Mouse (Mus musculus): ENCODE measurements around the gene Zfp609. TPM values are rescaled to one million over a fixed set of nuclear protein-coding genes. Genes with fewer than 3 reads are reported as not detected.
"Not testable (repeated sequence)": the region's sequence is repeated elsewhere in the genome, so short reads cannot be mapped to it uniquely, and the experiment has no call there.

Gene Zfp609
- total RNA-seq, 2 experiments from 2014 or later, result 18.4 to 21.1 TPM

GRCm38 (mm10) chr9:65785772-65786368, 41.5 kb downstream of the Zfp609 start:
- intact Hi-C loops (cut with DNase I), result no loop called here
- no peak for DNase-seq
- TF ChIP-seq CTCF (IDR thresholded peaks at IDR 0.05), result no peak
- Histone ChIP-seq H3K27ac (no peak overlapping the region), H3K4me3 (no peak overlapping the region)

DNA sequence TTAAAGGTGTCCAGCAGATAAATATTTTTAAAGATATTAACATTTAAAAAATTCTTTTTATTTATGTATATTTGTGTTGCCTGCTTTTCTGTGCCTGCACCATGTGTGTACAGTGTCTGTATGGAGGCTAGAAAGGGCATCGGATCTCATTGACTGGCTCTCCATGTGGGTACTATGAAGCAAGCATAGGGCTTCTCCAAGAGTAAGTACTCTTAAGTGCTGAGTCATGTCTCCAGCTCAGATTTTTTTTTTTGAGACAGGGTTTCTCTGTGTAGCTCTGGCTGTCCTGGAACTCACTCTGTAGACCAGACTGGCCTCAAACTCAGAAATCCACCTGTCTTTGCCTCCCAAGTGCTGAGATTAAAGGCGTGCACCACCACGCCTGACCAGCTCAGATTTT, 47.7 kb downstream of the Zfp609 start:
- intact Hi-C loops (cut with DNase I); H3K4me3 ChIP-seq; H3K27ac ChIP-seq; DNase-seq: not testable (repeated sequence)

DNA sequence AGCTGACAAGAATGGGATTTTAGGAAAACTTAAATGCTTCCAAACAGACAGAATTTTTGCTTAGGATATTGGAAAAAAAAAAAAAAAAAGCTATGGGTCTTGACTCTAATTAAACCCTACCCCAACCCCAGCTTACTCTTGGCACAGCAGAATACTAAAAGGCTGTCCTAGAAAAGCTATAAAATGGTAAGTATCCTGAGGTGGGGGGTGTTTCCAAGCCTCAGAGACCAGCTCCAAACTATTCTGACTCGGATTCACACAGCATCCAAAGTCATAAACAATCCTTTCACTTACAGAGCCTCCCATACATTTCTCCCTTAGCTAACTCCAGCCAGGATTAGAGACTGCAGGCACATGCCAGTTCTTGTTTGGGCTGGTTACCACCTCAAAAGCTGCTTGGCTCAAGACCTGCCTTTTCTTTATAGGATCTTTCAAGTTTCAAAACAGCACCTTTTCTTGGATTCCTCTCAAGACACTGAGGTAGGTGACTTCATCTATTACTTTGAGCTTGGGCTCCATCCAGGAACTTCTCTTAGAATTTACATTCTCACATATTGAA, 50.4 kb downstream of the Zfp609 start:
- H3K27ac ChIP-seq, result no peak overlapping the region
- intact Hi-C loops (cut with DNase I), result no loop called here

DNA sequence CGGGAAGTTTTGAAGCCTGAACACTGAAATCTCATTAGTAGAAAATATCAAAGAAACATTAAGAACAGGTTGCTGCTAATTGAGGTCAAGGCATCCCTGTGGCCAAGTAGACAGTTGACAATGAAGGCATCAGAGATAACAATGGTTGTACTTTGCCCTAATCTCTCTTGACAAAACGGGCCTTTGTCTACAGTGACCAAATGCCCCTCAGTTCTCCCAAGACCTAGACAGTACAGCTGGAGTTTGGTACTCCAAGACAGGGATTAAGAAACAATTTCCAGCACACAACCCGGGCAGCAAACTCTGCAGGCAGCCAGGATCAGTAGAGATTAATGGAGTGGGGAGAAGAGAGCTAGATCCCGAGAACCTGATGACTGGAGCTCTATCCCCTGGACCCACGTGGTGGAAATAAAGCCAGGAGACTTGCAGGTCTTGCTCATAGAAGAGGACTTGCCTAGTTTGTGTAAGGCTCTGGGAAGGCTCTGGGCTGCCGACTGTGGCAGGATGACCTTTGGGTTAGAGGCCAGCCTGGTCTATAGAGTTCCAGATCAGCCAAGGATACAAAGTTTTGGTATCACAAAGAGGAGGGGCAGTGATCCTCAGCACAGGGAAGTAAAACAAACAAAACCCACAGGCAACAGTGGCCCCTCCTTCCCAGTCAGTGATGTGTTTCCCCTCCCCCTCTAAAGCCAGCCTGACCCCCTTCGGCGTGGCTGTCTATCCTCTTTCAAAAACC, 51.1 kb downstream of the Zfp609 start:
- intact Hi-C loops (cut with DNase I), result no loop called here
- H3K4me3 ChIP-seq, result no peak overlapping the region
- H3K27ac ChIP-seq, result no peak overlapping the region
- DNase-seq, result no peak
- no peak for TF ChIP-seq CTCF (IDR thresholded peaks at IDR 0.05)

More for the DNA sequence above, 50.4 kb downstream of the Zfp609 start:
- no peak for TF ChIP-seq CTCF (IDR thresholded peaks at IDR 0.05)
- DNase-seq, result no peak
- H3K4me3 ChIP-seq, result no peak overlapping the region

GRCm38 (mm10) chr9:65773783-65774182, 53.6 kb downstream of the Zfp609 start:
- Histone ChIP-seq H3K4me3 (no peak overlapping the region), H3K27ac (no peak overlapping the region)
- DNase-seq, result no peak
- no peak for TF ChIP-seq CTCF (IDR thresholded peaks at IDR 0.05)
- intact Hi-C loops (cut with DNase I), result no loop called here

DNA sequence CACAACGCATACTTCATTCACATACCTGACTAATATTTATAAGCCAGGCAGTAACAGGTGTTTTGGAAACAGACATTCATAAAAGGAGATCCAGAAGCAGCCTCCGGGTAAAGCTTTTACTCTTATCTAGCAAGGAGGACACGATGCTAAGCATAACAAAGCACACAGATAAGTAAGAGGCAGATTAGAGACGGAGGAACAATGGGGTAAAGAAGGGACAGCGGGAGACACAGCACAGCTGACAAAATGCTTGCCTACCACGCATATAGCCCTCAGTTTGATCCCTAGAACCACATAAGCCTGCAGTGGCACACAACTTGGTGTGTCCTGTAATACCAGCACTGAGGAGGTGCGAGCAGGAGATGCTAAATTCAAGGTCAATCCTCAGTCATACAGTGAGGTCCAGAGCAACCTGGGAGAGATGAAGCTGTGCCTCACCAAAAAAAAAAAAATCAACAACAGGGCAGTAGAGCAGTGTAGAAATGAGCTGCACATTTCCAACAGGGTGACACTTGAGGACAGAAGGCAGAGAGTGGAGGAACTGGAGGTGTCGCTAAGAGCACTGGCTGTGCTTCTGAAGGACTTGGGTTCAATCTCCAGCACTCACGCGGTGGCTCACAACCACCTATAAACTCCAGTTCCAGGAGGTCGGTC, 56.2 kb downstream of the Zfp609 start:
- Histone ChIP-seq H3K4me3 (no peak overlapping the region), H3K27ac (no peak overlapping the region)
- intact Hi-C loops (cut with DNase I), result no loop called here
- no peak for DNase-seq
- TF ChIP-seq CTCF (IDR thresholded peaks at IDR 0.05), result no peak

- no peak overlapping the region for H3K4me3 ChIP-seq
- no peak for DNase-seq
- H3K27ac ChIP-seq, result no peak overlapping the region
- intact Hi-C loops (cut with DNase I), result no loop called here
- TF ChIP-seq CTCF (IDR thresholded peaks at IDR 0.05), result no peak
These were observed 64.6 kb downstream of the Zfp609 start for GRCm38 (mm10) chr9:65762728-65763127.

DNA sequence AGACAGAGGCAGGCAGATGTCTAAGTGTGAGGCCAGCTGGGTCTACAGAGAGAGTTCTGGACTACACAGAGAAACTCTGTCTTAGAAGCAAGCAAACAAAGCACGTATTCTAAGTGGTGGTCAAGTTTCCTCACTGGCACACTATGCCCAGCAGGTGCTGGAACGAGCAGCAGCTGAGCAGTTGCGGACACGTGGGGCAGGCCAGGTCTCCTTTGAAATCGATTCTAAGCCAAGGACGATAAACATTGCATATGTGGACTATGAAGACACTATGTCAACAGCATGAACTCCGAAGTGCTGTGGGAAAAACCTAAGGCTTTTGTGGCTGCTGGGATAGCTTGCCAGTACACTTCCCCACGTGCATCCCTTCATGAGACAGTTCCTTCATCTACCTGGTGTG, 67.4 kb downstream of the Zfp609 start:
- H3K4me3 ChIP-seq, result no peak overlapping the region
- no peak overlapping the region for H3K27ac ChIP-seq
- no peak for TF ChIP-seq CTCF (IDR thresholded peaks at IDR 0.05)
- DNase-seq, result no peak
- intact Hi-C loops (cut with DNase I), result loop anchor here (5.0 kb wide), 1 partner anchor 67 kb away; the partner anchor contains the start of gene Zfp609

- no peak for TF ChIP-seq CTCF (IDR thresholded peaks at IDR 0.05)
- DNase-seq, result no peak
- intact Hi-C loops (cut with DNase I), result loop anchor here (5.0 kb wide), 1 partner anchor 68 kb away; the partner anchor contains the start of gene Zfp609
These were observed 68.1 kb downstream of the Zfp609 start for GRCm38 (mm10) chr9:65759256-65759655.

GRCm38 (mm10) chr9:65757826-65758225, 69.5 kb downstream of the Zfp609 start:
- no peak overlapping the region for H3K27ac ChIP-seq
- no peak overlapping the region for H3K4me3 ChIP-seq
- no peak for DNase-seq
- intact Hi-C loops (cut with DNase I), result loop anchor here (5.0 kb wide), 1 partner anchor 69 kb away; the partner anchor contains the start of gene Zfp609
- no peak for TF ChIP-seq CTCF (IDR thresholded peaks at IDR 0.05)

More at GRCm38 (mm10) chr9:65759256-65759655, 68.1 kb downstream of the Zfp609 start:
- no peak overlapping the region for H3K4me3 ChIP-seq
- H3K27ac ChIP-seq, result no peak overlapping the region

GRCm38 (mm10) chr9:65755673-65756375, 71.5 kb downstream of the Zfp609 start:
- no peak overlapping the region for H3K4me3 ChIP-seq
- DNase-seq, result no peak
- TF ChIP-seq CTCF (IDR thresholded peaks at IDR 0.05), result no peak
- intact Hi-C loops (cut with DNase I), result loop anchor here (5.0 kb wide), 1 partner anchor 71 kb away; the partner anchor contains the start of gene Zfp609
- H3K27ac ChIP-seq, result no peak overlapping the region

DNA sequence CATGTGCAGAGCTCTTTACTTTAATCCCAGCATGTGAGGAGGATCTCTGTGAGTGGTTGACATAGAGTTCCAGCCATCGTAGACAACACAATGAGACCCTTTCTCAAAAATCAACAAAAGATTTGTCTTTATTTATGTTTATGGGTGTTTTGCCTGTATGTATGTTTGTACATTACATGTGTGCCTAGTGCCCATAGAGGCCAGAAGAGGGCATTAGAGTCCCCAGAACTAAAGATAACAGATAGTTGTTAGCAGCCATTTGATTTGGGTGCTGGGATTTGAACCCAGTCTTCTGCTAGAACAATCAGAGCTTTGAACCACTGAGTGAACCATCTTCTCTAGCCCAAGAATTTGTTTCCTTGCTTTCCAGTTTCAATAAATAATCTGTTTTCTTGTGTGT, 72.2 kb downstream of the Zfp609 start:
- H3K4me3 ChIP-seq, result no peak overlapping the region
- H3K27ac ChIP-seq, result no peak overlapping the region
- DNase-seq, result no peak
- TF ChIP-seq CTCF (IDR thresholded peaks at IDR 0.05), result peak; percentile 41
- intact Hi-C loops (cut with DNase I), result loop anchor here (5.0 kb wide), 1 partner anchor 72 kb away; the partner anchor contains the start of gene Zfp609
